Mouse (Mus musculus): ENCODE data around the gene Mdm2. TPM values are rescaled to one million over a fixed set of nuclear protein-coding genes. Genes with fewer than 3 reads are reported as not detected.

Mdm2 gene
- total and polyA plus RNA-seq, 3 experiments: 24.5 to 51.8 (median 50.1) TPM

DNA sequence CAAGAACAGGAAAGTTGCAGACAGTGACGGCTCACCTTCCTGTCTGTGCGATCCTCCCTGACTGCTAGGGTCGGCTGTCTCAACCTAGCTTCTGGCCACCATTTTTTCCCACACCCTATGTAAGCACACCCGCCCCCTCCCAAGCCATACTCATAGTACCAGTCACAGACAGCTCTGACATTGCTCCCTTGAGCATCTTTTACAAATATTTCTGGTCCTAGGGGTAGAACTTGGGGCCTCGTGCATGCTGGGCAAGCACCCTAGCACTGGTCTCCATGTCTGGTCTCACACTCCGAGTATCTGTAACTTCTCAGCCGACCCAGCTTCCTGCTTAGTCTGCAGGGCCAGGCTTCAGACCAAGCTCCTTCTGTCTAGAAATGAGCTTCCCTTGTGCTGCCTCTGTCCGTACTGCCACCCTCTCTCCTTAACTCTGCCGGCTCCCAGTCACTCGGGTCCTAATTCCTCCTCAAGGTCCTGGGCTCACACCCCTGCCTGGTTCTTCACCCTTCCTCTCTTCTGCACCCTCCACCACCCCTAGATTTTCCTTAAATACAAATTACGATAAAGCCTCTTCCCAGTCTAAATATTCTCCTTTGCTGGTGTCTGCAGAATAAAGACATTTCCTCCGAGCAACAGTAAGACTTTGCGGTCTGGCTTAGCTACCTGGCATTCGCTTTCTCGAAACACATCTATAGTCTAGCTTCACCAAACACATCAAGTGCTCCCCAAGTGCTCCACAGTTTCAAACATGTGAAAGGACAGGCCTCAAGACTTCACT lies 31.3 kb upstream of the Mdm2 start:
- Histone ChIP-seq H3K4me1 (ENCODE audit: control insufficient read depth, insufficient read depth, low read length) (no peaks in the 10 kb centered on the region), H3K9ac (ENCODE audit: low read depth, low read length) (no peak overlapping the region), H3K4me3 (no peak overlapping the region), H3K79me2 (replicated peaks; ENCODE audit: control insufficient read depth, insufficient read depth, low read length) (no peaks in the 10 kb centered on the region), H3K27ac (no peak overlapping the region), H3K36me3 (ENCODE audit: control insufficient read depth, insufficient read depth, low read length) (no peaks in the 10 kb centered on the region), H3K27me3 (ENCODE audit: control insufficient read depth, insufficient read depth, low read length) (no peaks in the 10 kb centered on the region)
- no peak for TF ChIP-seq CTCF (IDR thresholded peaks at IDR 0.05)
- no peak for TF ChIP-seq POLR2A (IDR thresholded peaks at IDR 0.05; ENCODE audit: insufficient read depth, low read depth, low read length)
- no peak for TF ChIP-seq EP300 (IDR thresholded peaks at IDR 0.05; ENCODE audit: insufficient read depth, low read depth, low read length)
- no peak for DNase-seq
- WGBS: 75% methylated on average over 15 of the region's 15 CpGs
- intact Hi-C loops (cut with DNase I): no loop called here

DNA sequence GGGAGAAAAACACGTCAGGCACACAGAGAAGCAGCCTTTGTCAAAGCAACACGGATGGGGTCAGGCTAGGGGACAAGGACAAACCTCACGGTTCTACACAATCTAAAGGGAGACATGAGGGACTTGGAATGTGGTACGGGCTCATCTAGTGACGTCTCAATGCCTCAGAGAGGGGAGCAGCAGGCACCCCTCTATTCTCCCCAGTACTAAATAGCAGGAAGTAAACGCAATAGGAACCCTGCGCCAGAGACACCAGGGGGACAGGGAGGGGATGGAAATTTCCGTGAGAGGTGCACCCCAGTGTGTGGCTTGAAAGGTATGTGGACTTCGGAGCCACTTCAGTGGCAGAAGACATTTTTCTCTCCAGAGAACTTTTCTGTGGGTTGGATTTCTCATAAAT lies 30.4 kb upstream of the Mdm2 start:
- no peak overlapping the region for H3K27ac ChIP-seq
- H3K79me2 ChIP-seq (replicated peaks; ENCODE audit: control insufficient read depth, insufficient read depth, low read length): no peaks in the 10 kb centered on the region
- intact Hi-C loops (cut with DNase I): no loop called here
- no peak overlapping the region for H3K9ac ChIP-seq (ENCODE audit: low read depth, low read length)
- WGBS: 85% methylated on average over 9 of the region's 9 CpGs
- no peak overlapping the region for H3K4me3 ChIP-seq
- no peaks in the 10 kb centered on the region for H3K36me3 ChIP-seq (ENCODE audit: control insufficient read depth, insufficient read depth, low read length)
- no peaks in the 10 kb centered on the region for H3K4me1 ChIP-seq (ENCODE audit: control insufficient read depth, insufficient read depth, low read length)
- TF ChIP-seq POLR2A (IDR thresholded peaks at IDR 0.05; ENCODE audit: insufficient read depth, low read depth, low read length): no peak
- no peak for TF ChIP-seq CTCF (IDR thresholded peaks at IDR 0.05)
- TF ChIP-seq EP300 (IDR thresholded peaks at IDR 0.05; ENCODE audit: insufficient read depth, low read depth, low read length): no peak
- no peak for DNase-seq
- H3K27me3 ChIP-seq (ENCODE audit: control insufficient read depth, insufficient read depth, low read length): no peaks in the 10 kb centered on the region

DNA sequence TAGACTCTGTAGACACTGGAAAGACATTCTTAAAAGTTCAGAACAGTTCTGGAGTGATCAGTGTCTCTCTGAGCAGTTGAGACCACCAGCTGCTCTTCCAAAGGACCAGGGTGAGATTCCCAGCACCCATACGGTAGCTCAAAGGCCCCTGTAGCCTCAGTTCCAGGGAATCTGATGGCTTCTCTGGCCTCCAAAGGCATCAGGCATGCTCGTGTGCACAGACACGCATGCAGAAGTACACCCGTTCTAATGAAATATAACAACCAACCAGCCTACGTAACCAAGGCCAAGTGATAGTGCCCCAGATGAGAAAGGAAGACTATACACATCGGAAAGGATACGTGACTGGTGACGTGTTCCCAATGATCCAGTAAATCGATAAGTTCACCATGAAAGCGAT lies 29.6 kb upstream of the Mdm2 start:
- Histone ChIP-seq H3K4me3 (no peak overlapping the region), H3K79me2 (replicated peaks; ENCODE audit: control insufficient read depth, insufficient read depth, low read length) (no peaks in the 10 kb centered on the region), H3K27me3 (ENCODE audit: control insufficient read depth, insufficient read depth, low read length) (no peaks in the 10 kb centered on the region), H3K9ac (ENCODE audit: low read depth, low read length) (no peak overlapping the region), H3K27ac (no peak overlapping the region), H3K4me1 (ENCODE audit: control insufficient read depth, insufficient read depth, low read length) (no peaks in the 10 kb centered on the region), H3K36me3 (ENCODE audit: control insufficient read depth, insufficient read depth, low read length) (no peaks in the 10 kb centered on the region)
- WGBS: 95% methylated on average over 10 of the region's 10 CpGs
- intact Hi-C loops (cut with DNase I): no loop called here
- TF ChIP-seq CTCF (IDR thresholded peaks at IDR 0.05): no peak
- no peak for TF ChIP-seq EP300 (IDR thresholded peaks at IDR 0.05; ENCODE audit: insufficient read depth, low read depth, low read length)
- no peak for TF ChIP-seq POLR2A (IDR thresholded peaks at IDR 0.05; ENCODE audit: insufficient read depth, low read depth, low read length)
- no peak for DNase-seq

DNA sequence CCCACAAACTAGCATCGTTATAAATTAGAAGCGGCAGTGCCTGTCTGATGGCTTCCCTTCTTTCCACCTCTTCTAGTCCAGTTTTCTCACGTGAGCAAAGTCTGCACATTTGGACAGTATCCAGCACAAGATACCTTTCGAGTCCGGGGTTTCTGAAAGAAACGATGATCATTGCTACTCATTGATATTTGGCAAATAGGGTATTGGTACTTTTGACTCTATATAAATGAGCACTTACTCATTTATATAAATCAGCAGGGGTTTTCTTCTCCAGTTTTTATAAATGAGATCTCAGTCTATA lies 29.0 kb upstream of the Mdm2 start:
- Histone ChIP-seq H3K79me2 (replicated peaks; ENCODE audit: control insufficient read depth, insufficient read depth, low read length) (no peaks in the 10 kb centered on the region), H3K4me3 (no peak overlapping the region), H3K27me3 (ENCODE audit: control insufficient read depth, insufficient read depth, low read length) (no peaks in the 10 kb centered on the region), H3K4me1 (ENCODE audit: control insufficient read depth, insufficient read depth, low read length) (no peaks in the 10 kb centered on the region), H3K36me3 (ENCODE audit: control insufficient read depth, insufficient read depth, low read length) (no peaks in the 10 kb centered on the region), H3K27ac (no peak overlapping the region), H3K9ac (ENCODE audit: low read depth, low read length) (no peak overlapping the region)
- TF ChIP-seq POLR2A (IDR thresholded peaks at IDR 0.05; ENCODE audit: insufficient read depth, low read depth, low read length): no peak
- TF ChIP-seq CTCF (IDR thresholded peaks at IDR 0.05): no peak
- no peak for TF ChIP-seq EP300 (IDR thresholded peaks at IDR 0.05; ENCODE audit: insufficient read depth, low read depth, low read length)
- DNase-seq: no peak
- WGBS: 97% methylated on average over 6 of the region's 6 CpGs
- intact Hi-C loops (cut with DNase I): no loop called here

DNA sequence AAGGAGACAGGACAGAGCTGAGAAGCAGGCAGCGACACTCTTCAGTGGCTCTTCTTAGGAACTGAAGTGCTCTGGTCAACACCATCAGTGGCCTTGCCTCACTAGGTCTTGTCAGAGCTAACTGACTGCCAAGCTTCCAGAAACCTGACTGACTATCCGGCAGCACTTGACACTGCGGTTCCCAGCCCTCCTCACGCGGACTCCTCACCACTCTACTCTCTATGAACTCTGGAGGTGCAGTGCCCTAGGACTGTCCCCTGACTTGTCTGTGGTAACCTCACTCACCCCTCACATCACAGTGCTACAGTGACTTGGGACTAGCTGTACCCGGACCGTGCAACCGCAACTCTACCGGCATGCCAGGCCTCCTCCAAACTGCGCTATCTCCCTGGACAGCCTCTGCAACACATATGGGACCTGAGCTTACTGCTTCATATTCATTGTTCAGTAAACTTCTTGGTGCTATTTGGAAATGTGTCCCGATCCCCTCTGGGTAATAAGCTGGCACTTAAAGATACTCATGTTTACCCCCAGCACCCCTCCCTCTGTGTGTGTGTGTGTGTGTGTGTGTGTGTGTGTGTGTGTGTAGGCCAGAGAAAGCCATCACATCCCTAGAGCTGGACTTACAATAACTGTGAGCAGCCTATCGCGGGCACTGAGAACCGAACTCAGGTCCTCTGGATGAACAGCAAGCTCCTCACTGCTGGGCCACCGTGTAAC lies 28.5 kb upstream of the Mdm2 start:
- H3K9ac ChIP-seq (ENCODE audit: low read depth, low read length): no peak overlapping the region
- no peak overlapping the region for H3K27ac ChIP-seq
- H3K79me2 ChIP-seq (replicated peaks; ENCODE audit: control insufficient read depth, insufficient read depth, low read length): no peaks in the 10 kb centered on the region
- intact Hi-C loops (cut with DNase I): no loop called here
- no peak overlapping the region for H3K4me3 ChIP-seq
- TF ChIP-seq POLR2A (IDR thresholded peaks at IDR 0.05; ENCODE audit: insufficient read depth, low read depth, low read length) (no peak), CTCF (IDR thresholded peaks at IDR 0.05) (no peak), EP300 (IDR thresholded peaks at IDR 0.05; ENCODE audit: insufficient read depth, low read depth, low read length) (no peak)
- H3K27me3 ChIP-seq (ENCODE audit: control insufficient read depth, insufficient read depth, low read length): no peaks in the 10 kb centered on the region
- no peaks in the 10 kb centered on the region for H3K36me3 ChIP-seq (ENCODE audit: control insufficient read depth, insufficient read depth, low read length)
- WGBS: 94% methylated on average over 15 of the region's 15 CpGs
- no peak for DNase-seq
- no peaks in the 10 kb centered on the region for H3K4me1 ChIP-seq (ENCODE audit: control insufficient read depth, insufficient read depth, low read length)
